12 mouse cellular contexts compared by ENCODE assay signal in genomic region chr14:34375941-34376340, GRCm38 (mm10). TPM values are rescaled to one million over a fixed set of nuclear protein-coding genes. Genes with fewer than 3 reads are reported as not detected.
A peak's percentile ranks its signal among the peaks of the same experiment; 100 is the strongest.
DNase-seq lines count a peak whose midpoint lies in the region; ATAC-seq and TF ChIP-seq lines count a peak whose summit lies in the region.
"Had no signal": no experiment of that assay in that cellular context is flagged by ENCODE, and none has a peak within 500 bp of the region (broad histone marks: within the 10 kb centered on the region; RNA-seq: fewer than 3 reads in every experiment).

No protein-coding gene starts in this region.

- peak overlapping the region; percentile 28; the same call in 1 of the 2 replicates for H3K4me3 ChIP-seq in hindbrain, embryonic 10.5 days
- no peak overlapping the region for H3K4me3 ChIP-seq in hindbrain, postnatal 0 days (ENCODE audit: low read length)
- H3K4me3 ChIP-seq in limb, embryonic 12.5 days (replicated peaks): 0 out of 2 replicates have a peak overlapping the region, but pooled peaks have one; percentile 7

- intact Hi-C loops in left cerebral cortex, postnatal 10 days (cut with DNase I): loop anchor here (5.0 kb wide), 1 partner anchor 181 kb away; no protein-coding TSS in a partner anchor

- TF ChIP-seq CTCF in hindbrain, postnatal 0 days (IDR thresholded peaks at IDR 0.05; ENCODE audit: low read depth): no peak

- WGBS in hindbrain, embryonic 10.5 days: 82% methylated on average over 5 of the region's 5 CpGs
- WGBS in hindbrain, postnatal 0 days: 96% methylated on average over 5 of the region's 5 CpGs
- WGBS in limb, embryonic 12.5 days: 76% methylated on average over 5 of the region's 5 CpGs

- H3K4me2 ChIP-seq in hindbrain, postnatal 0 days (ENCODE audit: low read depth, low read length): no peak overlapping the region
- H3K4me2 ChIP-seq in limb, embryonic 12.5 days: 0 out of 2 replicates have a peak overlapping the region, but pooled peaks have one; percentile 15

- peak overlapping the region; percentile 62 for H3K27ac ChIP-seq in hindbrain, embryonic 10.5 days
- no peak overlapping the region for H3K27ac ChIP-seq in hindbrain, postnatal 0 days
- H3K27ac ChIP-seq in limb, embryonic 12.5 days: no peak overlapping the region
- H3K27ac ChIP-seq: liver, embryonic 14.5 days had no signal

- H3K4me1 ChIP-seq in hindbrain, embryonic 10.5 days (replicated peaks): peaks cover 50% of the 10 kb centered on the region
- H3K4me1 ChIP-seq in hindbrain, postnatal 0 days (ENCODE audit: insufficient read depth, low read length): no peaks in the 10 kb centered on the region; the same call in 1 of the 2 replicates
- peaks cover 38% of the 10 kb centered on the region for H3K4me1 ChIP-seq in limb, embryonic 12.5 days (replicated peaks)

- H3K36me3 ChIP-seq in hindbrain, embryonic 10.5 days: no peaks in the 10 kb centered on the region
- H3K36me3 ChIP-seq in hindbrain, postnatal 0 days (ENCODE audit: insufficient read depth, low read length): no peaks in the 10 kb centered on the region
- no peaks in the 10 kb centered on the region for H3K36me3 ChIP-seq in limb, embryonic 12.5 days

- no peaks in the 10 kb centered on the region for H3K9me3 ChIP-seq in hindbrain, embryonic 10.5 days
- no peaks in the 10 kb centered on the region for H3K9me3 ChIP-seq in hindbrain, postnatal 0 days (ENCODE audit: low read length)
- no peaks in the 10 kb centered on the region for H3K9me3 ChIP-seq in limb, embryonic 12.5 days

- ATAC-seq in hindbrain, postnatal 0 days: no peak
- ATAC-seq in limb, embryonic 12.5 days (ENCODE audit: insufficient number of reproducible peaks, insufficient read depth, low FRiP score, low TSS enrichment, low read depth): no peak

- DNase-seq in hindbrain, embryonic 10.5 days (ENCODE audit: low spot score): no peak
- no peak for DNase-seq in hindbrain, postnatal 0 days (ENCODE audit: low spot score)
- DNase-seq in 3T3-L1 (ENCODE audit: low read depth, low spot score) (peak; percentile 75), NIH3T3 (ENCODE audit: low read depth) (peak; percentile 65)
- no peak for DNase-seq in Muller cell, postnatal 12 days (ENCODE audit: inconsistent ontology term)
- no peak for DNase-seq in left cerebral cortex, postnatal 10 days (ENCODE audit: extremely low spot score in 1 of 2, low spot score in 2 of 2)
- DNase-seq: kidney, postnatal 14 days; right cerebral cortex, postnatal 14 days; thymus, postnatal 14 days had no signal

- H3K27me3 ChIP-seq in hindbrain, embryonic 10.5 days (ENCODE audit: insufficient read depth, poor library complexity, severe bottlenecking): no peaks in the 10 kb centered on the region
- H3K27me3 ChIP-seq in hindbrain, postnatal 0 days (ENCODE audit: insufficient read depth, low read length): no peaks in the 10 kb centered on the region
- no peaks in the 10 kb centered on the region for H3K27me3 ChIP-seq in limb, embryonic 12.5 days

- H3K9ac ChIP-seq in hindbrain, postnatal 0 days (replicated peaks; ENCODE audit: low read length): no peak overlapping the region
- H3K9ac ChIP-seq in limb, embryonic 12.5 days (replicated peaks): no peak overlapping the region
- H3K9ac ChIP-seq: liver, embryonic 14.5 days had no signal

RNA-seq across cellular contexts. Expression of gene Mmrn2, which starts 0.7 kb away (rescaled TPM):
- 7.0 and 8.5 TPM in 2 replicates for polyA plus RNA-seq in hindbrain, embryonic 10.5 days (2016; fragmentation: Nextera tagmentation; extraction: Ambion mirVana)
- 6.8 and 8.1 TPM in 2 replicates for total RNA-seq in hindbrain, postnatal 0 days (2014; rRNA removed)
- 2.5 and 2.6 TPM in 2 replicates for polyA plus RNA-seq in hindbrain, postnatal 0 days (2015; fragmentation: Nextera tagmentation; extraction: Ambion mirVana)
- 6.7 and 6.8 TPM in 2 replicates for polyA plus RNA-seq in limb, embryonic 12.5 days (2016; fragmentation: Nextera tagmentation; extraction: Ambion mirVana)
- 1 to 10 TPM; 3.8 to 5.1 TPM for total RNA-seq in left cerebral cortex, postnatal 10 days (2021)

RNA-seq across cellular contexts. Expression of gene Sncg, which starts 1.4 kb away (rescaled TPM):
- polyA plus RNA-seq in hindbrain, embryonic 10.5 days (2016; fragmentation: Nextera tagmentation; extraction: Ambion mirVana): 51.0 and 125 TPM in 2 replicates
- 49.5 and 65.3 TPM in 2 replicates for total RNA-seq in hindbrain, postnatal 0 days (2014; rRNA removed)
- polyA plus RNA-seq in hindbrain, postnatal 0 days (2015; fragmentation: Nextera tagmentation; extraction: Ambion mirVana): 164 and 165 TPM in 2 replicates
- polyA plus RNA-seq in limb, embryonic 12.5 days (2016; fragmentation: Nextera tagmentation; extraction: Ambion mirVana): 3.5 and 7.5 TPM in 2 replicates
- total RNA-seq in left cerebral cortex, postnatal 10 days (2021): 1 to 10 TPM; 1.4 to 2.0 TPM

RNA-seq across cellular contexts. Expression of gene Fam25c, which starts 20.7 kb away (rescaled TPM):
- polyA plus RNA-seq in hindbrain, embryonic 10.5 days (2016; fragmentation: Nextera tagmentation; extraction: Ambion mirVana): not detected in 2 replicates
- total RNA-seq in hindbrain, postnatal 0 days (2014; rRNA removed): not detected in 2 replicates
- not detected in 2 replicates for polyA plus RNA-seq in hindbrain, postnatal 0 days (2015; fragmentation: Nextera tagmentation; extraction: Ambion mirVana)
- polyA plus RNA-seq in limb, embryonic 12.5 days (2016; fragmentation: Nextera tagmentation; extraction: Ambion mirVana): 0.84 TPM in 1 of 2 replicates, not detected in the other
- 1 to 10 TPM in 1 of 2 experiments, not detected in 1; 1.0 TPM for total RNA-seq in left cerebral cortex, postnatal 10 days (2021)
- polyA plus RNA-seq: brain, embryonic 14.5 days had no signal

Comparison
In these comparisons a context has a peak if more than half of its experiments do, and no peak if none do; other contexts are left out.
1. DNase-seq: peak in 3T3-L1 (single experiment) and NIH3T3 (single experiment); none in hindbrain, embryonic 10.5 days (single experiment), hindbrain, postnatal 0 days (single experiment), Muller cell, postnatal 12 days (single experiment) and left cerebral cortex, postnatal 10 days (0 of 2).